24 mouse cellular contexts compared by ENCODE assay signal in the genomic region with DNA sequence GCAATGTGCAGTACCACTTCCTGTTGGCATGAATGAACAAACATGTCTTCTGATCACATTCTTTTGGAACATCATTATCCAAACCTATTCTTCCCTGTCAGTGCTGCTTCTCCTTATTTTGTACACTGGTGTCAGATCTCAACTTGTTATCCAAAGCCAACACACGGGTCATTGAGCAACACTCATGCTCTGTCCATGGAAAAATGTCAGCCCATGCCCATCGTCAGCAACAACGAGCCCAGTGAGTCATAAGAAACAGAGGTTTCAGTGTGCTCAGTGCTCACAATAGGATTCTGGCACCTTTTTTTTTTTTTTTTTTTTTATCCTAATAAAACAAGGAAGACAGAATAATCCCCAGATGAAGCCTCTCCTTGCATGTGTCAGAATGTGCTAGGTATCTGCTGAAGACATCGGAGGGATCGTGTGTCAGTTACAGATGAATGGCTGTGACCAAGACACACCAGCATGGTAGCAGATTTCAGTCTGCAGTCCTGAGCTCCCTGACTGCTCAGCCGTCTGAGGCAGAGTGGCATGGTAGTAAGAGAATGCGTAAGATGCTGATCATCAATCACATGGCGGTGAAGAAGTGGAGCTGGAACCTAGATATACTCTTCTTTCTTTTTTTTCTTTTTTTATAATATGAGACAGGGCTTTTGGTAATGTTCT. TPM values are rescaled to one million over a fixed set of nuclear protein-coding genes. Genes with fewer than 3 reads are reported as not detected.
DNase-seq lines count a peak whose midpoint lies in the region; ATAC-seq and TF ChIP-seq lines count a peak whose summit lies in the region.
"Had no signal": no experiment of that assay in that cellular context is flagged by ENCODE, and none has a peak within 500 bp of the region (broad histone marks: within the 10 kb centered on the region; RNA-seq: fewer than 3 reads in every experiment).

No protein-coding gene starts in this region.

- no peaks in the 10 kb centered on the region for H3K9me3 ChIP-seq in kidney, embryonic 15.5 days (replicated peaks)
- H3K9me3 ChIP-seq: embryonic facial prominence, embryonic 15.5 days; forebrain, embryonic 15.5 days; G1E; heart, embryonic 15.5 days; hindbrain, embryonic 13.5 days had no signal

- WGBS in kidney, embryonic 15.5 days = 53% methylated on average over 8 of the region's 8 CpGs

- no peaks in the 10 kb centered on the region for H3K36me3 ChIP-seq in kidney, embryonic 15.5 days
- H3K36me3 ChIP-seq in myocyte (ENCODE audit: control insufficient read depth, insufficient read depth) = no peaks in the 10 kb centered on the region
- H3K36me3 ChIP-seq: embryonic facial prominence, embryonic 15.5 days; forebrain, embryonic 15.5 days; G1E; heart, embryonic 15.5 days; hindbrain, embryonic 13.5 days had no signal

- H3ac ChIP-seq in myocyte (ENCODE audit: control insufficient read depth, insufficient read length) = no peak overlapping the region

- peak; percentile 95 for ATAC-seq in kidney, embryonic 15.5 days (replicated peaks; ENCODE audit: low FRiP score)
- ATAC-seq: activated CD4-positive, CD25-positive, alpha-beta regulatory T cell, adult 4 months; CD4-positive, CD25-positive, alpha-beta regulatory T cell, adult 4 months; forebrain, embryonic 15.5 days; hindbrain, postnatal 0 days had no signal

- H3K4me1 ChIP-seq in kidney, embryonic 15.5 days = no peaks in the 10 kb centered on the region
- H3K4me1 ChIP-seq: embryonic facial prominence, embryonic 15.5 days; forebrain, embryonic 15.5 days; heart, embryonic 15.5 days; hindbrain, embryonic 13.5 days had no signal

- DNase-seq in kidney, adult 11 months = no peak
- DNase-seq in 3T3-L1 (ENCODE audit: low read depth, low spot score) = peak; percentile 52
- DNase-seq in Muller cell, postnatal 12 days (ENCODE audit: inconsistent ontology term) = peak; percentile 94
- DNase-seq in retina, embryonic 14.5 days (ENCODE audit: low spot score) = no peak
- no peak for DNase-seq in layer of hippocampus, adult 9-11 months
- DNase-seq: adrenal gland, postnatal 25 days; cerebellum, adult 2 months; cerebellum, postnatal 10 days; embryo, embryonic 11 days; gastrocnemius, postnatal 36 days; heart, adult 2 months; heart, postnatal 14 days had no signal

- no peak overlapping the region for H3K4me3 ChIP-seq in kidney, embryonic 15.5 days (replicated peaks)
- no peak overlapping the region for H3K4me3 ChIP-seq in myocyte
- H3K4me3 ChIP-seq: embryonic facial prominence, embryonic 15.5 days; erythroblast, embryonic 14.5 days; forebrain, embryonic 15.5 days; heart, adult 2 months; heart, embryonic 15.5 days; hindbrain, embryonic 13.5 days had no signal

- H3K9ac ChIP-seq in kidney, embryonic 15.5 days = no peak overlapping the region
- H3K9ac ChIP-seq: embryonic facial prominence, embryonic 15.5 days; forebrain, embryonic 15.5 days; heart, embryonic 15.5 days; hindbrain, embryonic 13.5 days had no signal

- H3K79me2 ChIP-seq in myocyte (ENCODE audit: control insufficient read depth, insufficient read depth) = no peaks in the 10 kb centered on the region

- H3K27ac ChIP-seq in kidney, embryonic 15.5 days = no peak overlapping the region
- H3K27ac ChIP-seq: embryonic facial prominence, embryonic 15.5 days; forebrain, embryonic 15.5 days; heart, adult 2 months; heart, embryonic 15.5 days; hindbrain, embryonic 13.5 days; hindbrain, postnatal 0 days had no signal

- no peak for TF ChIP-seq POLR2A in myocyte (IDR thresholded peaks at IDR 0.05; ENCODE audit: insufficient read length, low read depth)

- H3K4me2 ChIP-seq in kidney, embryonic 15.5 days = no peak overlapping the region
- H3K4me2 ChIP-seq in myocyte (ENCODE audit: low read depth) = no peak overlapping the region
- H3K4me2 ChIP-seq: embryonic facial prominence, embryonic 15.5 days; forebrain, embryonic 15.5 days; heart, embryonic 11.5 days; heart, embryonic 15.5 days; hindbrain, embryonic 13.5 days had no signal

- H3K27me3 ChIP-seq in kidney, embryonic 15.5 days = no peaks in the 10 kb centered on the region
- H3K27me3 ChIP-seq in myocyte (ENCODE audit: control insufficient read depth, insufficient read depth, insufficient read length) = no peaks in the 10 kb centered on the region
- H3K27me3 ChIP-seq: embryonic facial prominence, embryonic 15.5 days; forebrain, embryonic 15.5 days; heart, embryonic 15.5 days; hindbrain, embryonic 13.5 days had no signal

TF ChIP-seq in myocyte, 11 proteins besides CTCF, POLR2A, EP300 and RAD21:
- TF ChIP-seq CEBPB (IDR thresholded peaks at IDR 0.05; ENCODE audit: insufficient read depth, poor library complexity, severe bottlenecking) (0 out of 2 replicates have a peak, but pooled peaks have one; percentile 28), REST (IDR thresholded peaks at IDR 0.05; ENCODE audit: insufficient read depth, insufficient read length) (no peak)

RNA-seq across cellular contexts. Expression of a gene that starts 36.2 kb away (rescaled TPM):
- polyA plus RNA-seq in kidney, embryonic 15.5 days (2015; fragmentation: Nextera tagmentation; extraction: Ambion mirVana) = 80.9 and 86.5 TPM in 2 replicates
- polyA plus RNA-seq in myocyte (2012; fragmentation: generic; extraction: Trizol) = 27.0 TPM

Comparison
In these comparisons a context has a peak if more than half of its experiments do, and no peak if none do; other contexts are left out.
1. DNase-seq: peak in 3T3-L1 (single experiment) and Muller cell, postnatal 12 days (single experiment); none in kidney, adult 11 months (single experiment), retina, embryonic 14.5 days (single experiment) and layer of hippocampus, adult 9-11 months (single experiment).